Mouse (Mus musculus) erythroblast, embryonic 14.5 days (primary cell): ENCODE measurements around the gene AC124502.3.

Experiments used
- GATA1 ChIP-seq: IDR thresholded peaks from 2 replicates; pipeline ENCODE4 v1.6.1; 2012; ENCODE audit warnings: low read length, inconsistent platforms, mixed read lengths
- TAL1 ChIP-seq: IDR thresholded peaks from 3 replicates; pipeline ENCODE4 v1.6.1; 2012; ENCODE audit warnings: low read length, inconsistent platforms, mixed read lengths

GRCm38 (mm10) chr19:5084834-5085144 lies 46.1 kb downstream of the AC124502.3 start:
- TF ChIP-seq TAL1: no peak
- TF ChIP-seq GATA1: no peak
